Mouse (Mus musculus): Measurements from ENCODE around the gene Tpgs1. TPM values are rescaled to one million over a fixed set of nuclear protein-coding genes. Genes with fewer than 3 reads are reported as not detected.
"Not testable (repeated sequence)": the region's sequence is repeated elsewhere in the genome, so short reads cannot be mapped to it uniquely, and the experiment has no call there.

Tpgs1 gene
- polyA plus RNA-seq, 1 experiment from 2014 or later = 10.4 TPM

GRCm38 (mm10) chr10:79693580-79694378 is 24.6 kb downstream of the Tpgs1 start:
- peaks cover 2% of the 10 kb centered on the region; the same call in 1 of the 2 replicates for H3K36me3 ChIP-seq (ENCODE audit: inconsistent target)
- WGBS (ENCODE audit: missing documents) = 91% methylated on average over 12 of the region's 12 CpGs
- no peak overlapping the region for H3K27ac ChIP-seq
- no peaks in the 10 kb centered on the region for H3K79me2 ChIP-seq (ENCODE audit: inconsistent target)
- H3K4me3 ChIP-seq (ENCODE audit: inconsistent target) = no peak overlapping the region

- no peaks in the 10 kb centered on the region for H3K36me3 ChIP-seq (ENCODE audit: inconsistent target)
- H3K4me3 ChIP-seq (ENCODE audit: inconsistent target) = no peak overlapping the region
- no peak overlapping the region for H3K27ac ChIP-seq
- 98% methylated on average over 6 of the region's 6 CpGs for WGBS (ENCODE audit: missing documents)
- H3K79me2 ChIP-seq (ENCODE audit: inconsistent target) = no peaks in the 10 kb centered on the region
Measured at GRCm38 (mm10) chr10:79694379-79694655, 25.1 kb downstream of the Tpgs1 start.

GRCm38 (mm10) chr10:79695231-79696128 is 26.3 kb downstream of the Tpgs1 start:
- no peak overlapping the region for H3K27ac ChIP-seq
- H3K36me3 ChIP-seq (ENCODE audit: inconsistent target) = no peaks in the 10 kb centered on the region
- H3K79me2 ChIP-seq (ENCODE audit: inconsistent target) = no peaks in the 10 kb centered on the region
- H3K4me3 ChIP-seq (ENCODE audit: inconsistent target) = no peak overlapping the region
- 67% methylated on average over 13 of the region's 13 CpGs for WGBS (ENCODE audit: missing documents)

- Histone ChIP-seq H3K4me3 (ENCODE audit: inconsistent target) (no peak overlapping the region), H3K36me3 (ENCODE audit: inconsistent target) (no peaks in the 10 kb centered on the region), H3K79me2 (ENCODE audit: inconsistent target) (no peaks in the 10 kb centered on the region), H3K27ac (no peak overlapping the region)
- WGBS (ENCODE audit: missing documents) = 75% methylated on average over 9 of the region's 9 CpGs
Measured at GRCm38 (mm10) chr10:79696129-79696651, 27.0 kb downstream of the Tpgs1 start.

GRCm38 (mm10) chr10:79697916-79698315 is 28.7 kb downstream of the Tpgs1 start:
- H3K4me3 ChIP-seq (ENCODE audit: inconsistent target) = no peak overlapping the region
- no peaks in the 10 kb centered on the region for H3K79me2 ChIP-seq (ENCODE audit: inconsistent target)
- H3K27ac ChIP-seq = no peak overlapping the region
- WGBS (ENCODE audit: missing documents) = 69% methylated on average over 6 of the region's 6 CpGs
- no peaks in the 10 kb centered on the region for H3K36me3 ChIP-seq (ENCODE audit: inconsistent target)

- no peak overlapping the region for H3K27ac ChIP-seq
- 93% methylated on average over 6 of the region's 6 CpGs for WGBS (ENCODE audit: missing documents)
- no peak overlapping the region for H3K4me3 ChIP-seq (ENCODE audit: inconsistent target)
Measured at GRCm38 (mm10) chr10:79698459-79698858, 29.3 kb downstream of the Tpgs1 start.

GRCm38 (mm10) chr10:79700676-79701075 is 31.5 kb downstream of the Tpgs1 start:
- Histone ChIP-seq H3K79me2 (ENCODE audit: inconsistent target) (peaks cover 13% of the 10 kb centered on the region), H3K36me3 (ENCODE audit: inconsistent target) (no peaks in the 10 kb centered on the region), H3K4me3 (ENCODE audit: inconsistent target) (no peak overlapping the region), H3K27ac (no peak overlapping the region)
- 74% methylated on average over 7 of the region's 7 CpGs for WGBS (ENCODE audit: missing documents)

More at GRCm38 (mm10) chr10:79698459-79698858, 29.3 kb downstream of the Tpgs1 start:
- Histone ChIP-seq H3K79me2 (ENCODE audit: inconsistent target) (no peaks in the 10 kb centered on the region), H3K36me3 (ENCODE audit: inconsistent target) (no peaks in the 10 kb centered on the region)

GRCm38 (mm10) chr10:79701443-79702129 is 32.4 kb downstream of the Tpgs1 start:
- 88% methylated on average over 10 of the region's 10 CpGs for WGBS (ENCODE audit: missing documents)
- H3K27ac ChIP-seq = no peak overlapping the region

GRCm38 (mm10) chr10:79702970-79703369 is 33.8 kb downstream of the Tpgs1 start:
- not testable (repeated sequence) for H3K27ac ChIP-seq; H3K4me3 ChIP-seq (ENCODE audit: inconsistent target); H3K36me3 ChIP-seq (ENCODE audit: inconsistent target)
- 80% methylated on average over 2 of the region's 4 CpGs for WGBS (ENCODE audit: missing documents)
- peaks cover 36% of the 10 kb centered on the region for H3K79me2 ChIP-seq (ENCODE audit: inconsistent target)

More at GRCm38 (mm10) chr10:79701443-79702129, 32.4 kb downstream of the Tpgs1 start:
- Histone ChIP-seq H3K36me3 (ENCODE audit: inconsistent target) (no peaks in the 10 kb centered on the region), H3K4me3 (ENCODE audit: inconsistent target) (no peak overlapping the region), H3K79me2 (ENCODE audit: inconsistent target) (peaks cover 22% of the 10 kb centered on the region)

GRCm38 (mm10) chr10:79703541-79703940 is 34.4 kb downstream of the Tpgs1 start:
- Histone ChIP-seq H3K27ac (no peak overlapping the region), H3K79me2 (ENCODE audit: inconsistent target) (peaks cover 41% of the 10 kb centered on the region), H3K4me3 (ENCODE audit: inconsistent target) (peak overlapping the region; percentile 7; the same call in 1 of the 2 replicates), H3K36me3 (ENCODE audit: inconsistent target) (no peaks in the 10 kb centered on the region)
- 86% methylated on average over 10 of the region's 10 CpGs for WGBS (ENCODE audit: missing documents)

- H3K36me3 ChIP-seq (ENCODE audit: inconsistent target) = peaks cover 5% of the 10 kb centered on the region; the same call in 1 of the 2 replicates
- under 1% methylated on average over 45 of the region's 65 CpGs for WGBS (ENCODE audit: missing documents)
- H3K27ac ChIP-seq = peak within 1 kb of the TSS; percentile 70
- H3K4me3 ChIP-seq (ENCODE audit: inconsistent target) = peak within 1 kb of the TSS; percentile 90
- H3K79me2 ChIP-seq (ENCODE audit: inconsistent target) = peaks cover 49% of the 10 kb centered on the region
Measured at GRCm38 (mm10) chr10:79704065-79704969, 35.1 kb downstream of the Tpgs1 start, which contains the start of gene Bsg. Gene Bsg (plus strand): TSS chr10:79704491.

GRCm38 (mm10) chr10:79704970-79705360 is 35.8 kb downstream of the Tpgs1 start:
- H3K36me3 ChIP-seq (ENCODE audit: inconsistent target) = peaks cover 10% of the 10 kb centered on the region; the same call in 1 of the 2 replicates
- WGBS (ENCODE audit: missing documents) = 14% methylated on average over 10 of the region's 10 CpGs
- H3K79me2 ChIP-seq (ENCODE audit: inconsistent target) = peaks cover 52% of the 10 kb centered on the region
- H3K4me3 ChIP-seq (ENCODE audit: inconsistent target) = peak overlapping the region; percentile 90
- H3K27ac ChIP-seq = peak overlapping the region; percentile 70

- no peak overlapping the region for H3K27ac ChIP-seq
- H3K36me3 ChIP-seq (ENCODE audit: inconsistent target) = peaks cover 20% of the 10 kb centered on the region; the same call in 1 of the 2 replicates
- 94% methylated on average over 4 of the region's 5 CpGs for WGBS (ENCODE audit: missing documents)
Measured at GRCm38 (mm10) chr10:79705951-79706350, 36.8 kb downstream of the Tpgs1 start.

More at GRCm38 (mm10) chr10:79705951-79706350, 36.8 kb downstream of the Tpgs1 start:
- peaks cover 52% of the 10 kb centered on the region for H3K79me2 ChIP-seq (ENCODE audit: inconsistent target)
- no peak overlapping the region for H3K4me3 ChIP-seq (ENCODE audit: inconsistent target)

Measured in macrophage (primary cell).